Mouse (Mus musculus) B cell, adult 67 days (primary cell): ENCODE results near the gene Emsy. TPM values are rescaled to one million over a fixed set of nuclear protein-coding genes. Genes with fewer than 3 reads are reported as not detected.

Experiments
- total RNA-seq, 2 experiments: library from RNA; stranded (reverse); gene quantifications; 4 replicates each; pipeline ENCODE4 v1.2.4; 2023

Gene Emsy
- total RNA-seq = 10 to 100 TPM; 66.1 to 92.4 TPM

DNA sequence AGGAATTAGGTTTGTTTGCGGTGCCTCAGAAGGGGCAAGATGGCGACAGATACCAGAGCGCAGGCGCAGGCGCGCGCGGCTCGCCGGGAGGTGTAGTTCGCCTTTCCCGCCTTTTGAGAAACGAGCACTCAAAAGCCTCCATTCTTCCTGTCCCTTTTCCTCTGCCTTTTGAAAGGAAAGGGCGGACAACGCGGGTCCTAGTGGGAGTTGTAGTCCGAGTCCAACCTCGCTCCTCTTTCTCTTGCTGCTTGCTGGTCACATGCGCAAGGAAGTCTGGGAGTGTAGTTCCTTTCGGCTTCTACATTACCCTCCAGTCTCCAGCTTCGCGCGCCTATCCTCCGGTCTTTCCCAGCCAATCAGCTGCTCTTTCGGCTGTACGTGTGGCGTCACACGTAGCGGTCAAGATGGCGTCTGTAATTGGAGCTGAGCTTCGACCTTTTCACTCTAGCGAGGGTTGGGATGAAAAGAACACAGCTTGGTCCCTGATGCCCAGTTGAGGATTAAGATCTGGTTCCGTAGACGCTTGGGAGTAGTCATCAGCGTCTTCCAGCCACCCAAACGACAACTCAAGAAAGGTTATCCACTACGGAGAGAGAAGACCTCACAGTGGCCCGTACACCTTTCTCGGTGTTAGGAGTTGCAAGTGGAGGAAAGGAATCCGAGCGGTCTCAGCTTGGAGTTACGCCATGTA is at the start of gene Emsy:
Gene Emsy (minus strand): TSS at position 253 of the 691 bp plus-strand sequence.

DNA sequence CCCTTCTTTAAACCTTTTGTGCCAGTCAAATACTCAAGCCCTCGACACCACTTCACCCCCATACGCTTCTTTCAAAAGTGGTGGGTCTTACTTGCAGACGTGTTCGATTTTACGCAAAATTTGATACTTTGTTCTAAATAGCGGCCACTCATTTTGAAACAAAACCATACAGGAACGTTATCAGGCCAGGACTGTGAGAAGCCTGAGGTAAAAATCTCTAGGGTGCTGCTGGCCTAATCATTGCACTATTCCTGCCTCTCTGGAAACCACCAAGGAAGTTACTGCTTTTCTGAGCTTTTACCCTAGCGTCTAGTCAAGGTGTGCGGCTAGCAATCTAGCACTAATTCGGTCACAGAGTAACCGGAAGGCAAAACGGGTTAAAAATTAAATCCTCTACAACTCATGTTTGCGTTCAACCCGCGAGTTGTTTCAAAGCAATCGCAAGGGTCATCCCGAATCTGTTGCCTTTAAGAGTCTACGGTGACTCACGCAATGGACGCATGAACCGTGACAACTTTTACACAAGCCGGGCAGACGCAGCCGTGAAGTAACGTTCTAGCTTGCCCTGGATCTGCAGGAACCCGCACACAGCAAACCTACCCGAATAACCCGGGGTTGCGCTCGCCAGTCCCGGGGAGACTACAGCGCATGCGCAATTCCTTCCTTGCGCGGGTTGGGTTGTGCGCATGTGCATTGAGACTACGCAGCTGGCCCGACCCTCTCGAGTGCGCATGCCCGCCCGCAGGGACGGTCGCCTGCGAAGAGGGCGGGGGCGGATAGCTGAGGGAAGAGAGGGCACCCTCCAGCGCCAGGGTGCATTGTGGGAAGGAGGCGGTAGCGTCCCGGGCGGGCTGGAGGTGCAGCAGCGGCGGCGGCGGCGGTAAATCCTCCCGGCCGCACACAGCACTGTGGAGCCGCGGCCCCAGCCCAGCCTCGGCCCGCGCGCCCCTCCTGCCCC is 46.0 kb upstream of the Emsy start, which contains the start of gene Thap12:
Gene Thap12 (plus strand): TSS at position 821 of the 958 bp plus-strand sequence.

Other genes starting within 250 kb of the Emsy start
- not detected for gene Gucy2d, start 216.4 kb downstream of the Emsy start, total RNA-seq
- gene Lrrc32, start 167.5 kb downstream of the Emsy start, total RNA-seq = 1 to 10 TPM; 1.3 to 1.5 TPM
- gene Thap12, start 46.3 kb upstream of the Emsy start, total RNA-seq = 10 to 100 TPM; 48.6 to 49.7 TPM
- gene Wnt11, start 178.3 kb upstream of the Emsy start, total RNA-seq = under 1 TPM in 1 of 2 experiments, not detected in 1; 0.29 TPM